Mouse (Mus musculus) MEL (cell line): ENCODE results near the gene Anapc4. TPM values are rescaled to one million over a fixed set of nuclear protein-coding genes. Genes with fewer than 3 reads are reported as not detected.

Experiments used
- DNase-seq: peaks from one replicate; pipeline ENCODE4 v3.0.0; 2011; ENCODE audit warnings: low read depth, low spot score
- H3K27ac ChIP-seq: 2 replicates; pipeline ENCODE4 v1.5.1; 2012; ENCODE audit warnings: low read depth, mild to moderate bottlenecking, control low read depth, low read length, moderate library complexity; ENCODE audit not compliant: control insufficient read depth
- H3K27me3 ChIP-seq, 2 experiments: fragments of 150-350 bp in 1 of 2; sonication (generic) in 1 of 2; 2 replicates each; pipeline ENCODE4 v1.6.1; 2012; ENCODE audit warnings: low read length in 2 of 2, mild to moderate bottlenecking in 2 of 2, improper control_type of control experiment in 1 of 2, moderate library complexity in 1 of 2; ENCODE audit not compliant: insufficient read depth in 2 of 2, control insufficient read depth in 1 of 2
- H3K36me3 ChIP-seq, 2 experiments: 2 replicates each; pipeline ENCODE4 v1.6.1; 2012 to 2014; ENCODE audit warnings: low read length in 2 of 2, improper control_type of control experiment in 1 of 2, inconsistent platforms in 1 of 2, mild to moderate bottlenecking in 1 of 2; ENCODE audit not compliant: insufficient read depth in 2 of 2, control insufficient read depth in 1 of 2
- H3K4me1 ChIP-seq, 2 experiments: fragments of 150-350 bp in 1 of 2; sonication (generic) in 1 of 2; 2 replicates each; pipeline ENCODE4 v1.6.1; 2012; ENCODE audit warnings: low read length in 2 of 2, improper control_type of control experiment in 1 of 2, mild to moderate bottlenecking in 1 of 2; ENCODE audit not compliant: insufficient read depth in 2 of 2, control insufficient read depth in 1 of 2
- H3K4me3 ChIP-seq, 2 experiments: fragments of 150-350 bp in 1 of 2; sonication (generic) in 1 of 2; 2 replicates each; pipeline ENCODE4 v1.5.1; 2012; ENCODE audit warnings: low read depth in 2 of 2, low read length in 2 of 2, mild to moderate bottlenecking in 2 of 2, moderate library complexity in 2 of 2, control low read depth in 1 of 2, improper control_type of control experiment in 1 of 2; ENCODE audit not compliant: control insufficient read depth in 1 of 2, insufficient read depth in 1 of 2
- H3K79me2 ChIP-seq: 2 replicates; pipeline ENCODE4 v1.6.1; 2012; ENCODE audit warnings: mild to moderate bottlenecking, low read length, moderate library complexity; ENCODE audit not compliant: control insufficient read depth, poor library complexity, insufficient read depth
- H3K9ac ChIP-seq: 2 replicates; pipeline ENCODE4 v1.6.1; 2012; ENCODE audit warnings: low read depth, mild to moderate bottlenecking, control low read depth, low read length, moderate library complexity; ENCODE audit not compliant: control insufficient read depth, poor library complexity, severe bottlenecking
- H3K9me3 ChIP-seq: fragments of 150-350 bp; sonication (generic); replicated peaks from 2 replicates; pipeline ENCODE4 v1.6.1; 2012; ENCODE audit warnings: mild to moderate bottlenecking, low read length, improper control_type of control experiment, moderate library complexity; ENCODE audit not compliant: insufficient read depth
- BHLHE40 ChIP-seq: IDR thresholded peaks from 2 replicates; pipeline ENCODE4 v1.6.1; 2012; ENCODE audit warnings: low read depth, mild to moderate bottlenecking, inconsistent platforms, low read length, improper control_type of control experiment, borderline replicate concordance
- CHD1 ChIP-seq: IDR thresholded peaks from 2 replicates; pipeline ENCODE4 v1.6.1; 2012; ENCODE audit warnings: low read depth, mild to moderate bottlenecking, inconsistent platforms, low read length, improper control_type of control experiment
- CHD2 ChIP-seq: IDR thresholded peaks from 2 replicates; pipeline ENCODE4 v1.6.1; 2011; ENCODE audit warnings: low read length, improper control_type of control experiment
- CTCF ChIP-seq, 3 experiments: IDR thresholded peaks in 2 of 3; conservative IDR thresholded peaks in 1 of 3; 2 replicates each; pipeline ENCODE4 v1.5.1; 2011 to 2012; ENCODE audit warnings: low read length in 3 of 3, low read depth in 2 of 3, mild to moderate bottlenecking in 2 of 3, improper control_type of control experiment in 1 of 3, inconsistent platforms in 1 of 3, mixed read lengths in 1 of 3, moderate library complexity in 1 of 3; ENCODE audit not compliant: control insufficient read depth in 1 of 3, insufficient read depth in 1 of 3, poor library complexity in 1 of 3, severe bottlenecking in 1 of 3
- E2F4 ChIP-seq: IDR thresholded peaks from 2 replicates; pipeline ENCODE4 v1.6.1; 2011; ENCODE audit warnings: low read depth, low read length, improper control_type of control experiment, borderline replicate concordance
- ELF1 ChIP-seq: IDR thresholded peaks from 2 replicates; pipeline ENCODE4 v1.6.1; 2014; ENCODE audit warnings: low read depth, mild to moderate bottlenecking, inconsistent platforms, low read length, improper control_type of control experiment, moderate library complexity
- EP300 ChIP-seq, 2 experiments: IDR thresholded peaks; 2 replicates each; pipeline ENCODE4 v1.6.1; 2011; ENCODE audit warnings: improper control_type of control experiment in 2 of 2, low read length in 2 of 2, low read depth in 1 of 2, mild to moderate bottlenecking in 1 of 2
- ETS1 ChIP-seq: IDR thresholded peaks from 2 replicates; pipeline ENCODE4 v1.6.1; 2012; ENCODE audit warnings: low read depth, mild to moderate bottlenecking, inconsistent platforms, low read length, improper control_type of control experiment, moderate library complexity
- GABPA ChIP-seq: IDR thresholded peaks from 2 replicates; pipeline ENCODE4 v1.6.1; 2012; ENCODE audit warnings: low read depth, mild to moderate bottlenecking, inconsistent platforms, low read length, improper control_type of control experiment, moderate library complexity
- GATA1 ChIP-seq: IDR thresholded peaks from 2 replicates; pipeline ENCODE4 v1.6.1; 2011; ENCODE audit warnings: low read depth, low read length, improper control_type of control experiment
- HCFC1 ChIP-seq: IDR thresholded peaks from 2 replicates; pipeline ENCODE4 v1.6.1; 2012; ENCODE audit warnings: low read depth, mild to moderate bottlenecking, inconsistent platforms, low read length, improper control_type of control experiment, moderate library complexity
- JUND ChIP-seq: IDR thresholded peaks from 2 replicates; pipeline ENCODE4 v1.6.1; 2011; ENCODE audit warnings: low read depth, mild to moderate bottlenecking, improper control_type of control experiment, low read length
- KAT2A ChIP-seq: conservative IDR thresholded peaks from 2 replicates; pipeline ENCODE4 v1.6.1; 2012; ENCODE audit warnings: low read depth, low read length, improper control_type of control experiment, inconsistent platforms
- MAFK ChIP-seq: IDR thresholded peaks from 2 replicates; pipeline ENCODE4 v1.6.1; 2011; ENCODE audit warnings: low read depth, mild to moderate bottlenecking, low read length, improper control_type of control experiment, borderline replicate concordance
- MAX ChIP-seq: IDR thresholded peaks from 2 replicates; pipeline ENCODE4 v1.6.1; 2011; ENCODE audit warnings: low read length, improper control_type of control experiment
- MAZ ChIP-seq: IDR thresholded peaks from 2 replicates; pipeline ENCODE4 v1.6.1; 2012; ENCODE audit warnings: low read depth, mild to moderate bottlenecking, inconsistent platforms, low read length, improper control_type of control experiment
- MEF2A ChIP-seq: IDR thresholded peaks from 2 replicates; pipeline ENCODE4 v1.6.1; 2014; ENCODE audit warnings: low read depth, mild to moderate bottlenecking, inconsistent platforms, low read length, improper control_type of control experiment; ENCODE audit not compliant: poor library complexity, insufficient replicate concordance, severe bottlenecking; ENCODE audit errors: extremely low read depth
- MYB ChIP-seq: IDR thresholded peaks from 2 replicates; pipeline ENCODE4 v1.6.1; 2011; ENCODE audit warnings: mild to moderate bottlenecking, low read depth, low read length, improper control_type of control experiment
- MYC ChIP-seq: IDR thresholded peaks from 2 replicates; pipeline ENCODE4 v1.6.1; 2011; ENCODE audit warnings: low read depth, mild to moderate bottlenecking, low read length, improper control_type of control experiment, moderate library complexity
- NELFE ChIP-seq: IDR thresholded peaks from 2 replicates; pipeline ENCODE4 v1.6.1; 2011; ENCODE audit warnings: low read depth, low read length, improper control_type of control experiment
- NRF1 ChIP-seq: IDR thresholded peaks from 2 replicates; pipeline ENCODE4 v1.6.1; 2014; ENCODE audit warnings: low read depth, mild to moderate bottlenecking, inconsistent platforms, low read length, improper control_type of control experiment, moderate library complexity; ENCODE audit not compliant: poor library complexity, insufficient read depth, severe bottlenecking
- POLR2A ChIP-seq, 2 experiments: IDR thresholded peaks; 2 replicates each; pipeline ENCODE4 v1.6.1; 2011 to 2012; ENCODE audit warnings: low read length in 2 of 2, mild to moderate bottlenecking in 2 of 2, control low read depth in 1 of 2, improper control_type of control experiment in 1 of 2, low read depth in 1 of 2, moderate library complexity in 1 of 2; ENCODE audit not compliant: control insufficient read depth in 1 of 2, insufficient read depth in 1 of 2, poor library complexity in 1 of 2
- POLR2AphosphoS5 ChIP-seq: IDR thresholded peaks from 2 replicates; pipeline ENCODE4 v1.6.1; 2012; ENCODE audit warnings: low read depth, borderline replicate concordance, mild to moderate bottlenecking, inconsistent platforms, low read length, moderate library complexity, mixed read lengths
- RAD21 ChIP-seq: IDR thresholded peaks from 2 replicates; pipeline ENCODE4 v1.6.1; 2011; ENCODE audit warnings: mild to moderate bottlenecking, low read depth, low read length, improper control_type of control experiment
- SIN3A ChIP-seq: IDR thresholded peaks from 2 replicates; pipeline ENCODE4 v1.6.1; 2012; ENCODE audit warnings: low read length, improper control_type of control experiment, inconsistent platforms
- SMC3 ChIP-seq: IDR thresholded peaks from 2 replicates; pipeline ENCODE4 v1.6.1; 2011; ENCODE audit warnings: low read depth, low read length, improper control_type of control experiment
- TBP ChIP-seq: IDR thresholded peaks from 2 replicates; pipeline ENCODE4 v1.8.0; 2011; ENCODE audit warnings: low read depth, low read length, improper control_type of control experiment
- TCF12 ChIP-seq: IDR thresholded peaks from 2 replicates; pipeline ENCODE4 v1.6.1; 2014; ENCODE audit warnings: low read depth, mild to moderate bottlenecking, inconsistent platforms, low read length, improper control_type of control experiment, moderate library complexity
- UBTF ChIP-seq: IDR thresholded peaks from 2 replicates; pipeline ENCODE4 v1.6.1; 2012; ENCODE audit warnings: low read depth, mild to moderate bottlenecking, inconsistent platforms, low read length, improper control_type of control experiment, moderate library complexity, borderline replicate concordance; ENCODE audit not compliant: insufficient read depth
- USF1 ChIP-seq: IDR thresholded peaks from 2 replicates; pipeline ENCODE4 v1.6.1; 2014; ENCODE audit warnings: low read depth, mild to moderate bottlenecking, inconsistent platforms, low read length, improper control_type of control experiment, moderate library complexity
- USF2 ChIP-seq, 2 experiments: IDR thresholded peaks; 2 replicates each; pipeline ENCODE4 v1.6.1; 2011 to 2012; ENCODE audit warnings: improper control_type of control experiment in 2 of 2, low read length in 2 of 2, borderline replicate concordance in 1 of 2, inconsistent platforms in 1 of 2, low read depth in 1 of 2, mild to moderate bottlenecking in 1 of 2; ENCODE audit not compliant: insufficient read depth in 1 of 2
- ZC3H11A ChIP-seq: IDR thresholded peaks from 2 replicates; pipeline ENCODE4 v1.6.1; 2012; ENCODE audit warnings: low read depth, mild to moderate bottlenecking, inconsistent platforms, low read length, improper control_type of control experiment
- ZKSCAN1 ChIP-seq: IDR thresholded peaks from 2 replicates; pipeline ENCODE4 v1.6.1; 2012; ENCODE audit warnings: low read depth, mild to moderate bottlenecking, inconsistent platforms, low read length, improper control_type of control experiment, moderate library complexity
- ZMIZ1 ChIP-seq: IDR thresholded peaks from 2 replicates; pipeline ENCODE4 v1.6.1; 2012; ENCODE audit warnings: low read depth, mild to moderate bottlenecking, inconsistent platforms, low read length, improper control_type of control experiment, moderate library complexity
- polyA plus RNA-seq, 2 experiments: library from polyadenylated mRNA; stranded (reverse) in 1 of 2; unstranded in 1 of 2; fragments of >175 nt in 1 of 2; fragments of >200 nt in 1 of 2; gene quantifications; 2 replicates each; pipeline versions ENCODE4 v1.2.1 to v1.2.4; 2012; ENCODE audit warnings: low replicate concordance in 2 of 2, low read depth in 1 of 2; ENCODE audit not compliant: insufficient read length in 2 of 2, insufficient read depth in 1 of 2, missing spikeins in 1 of 2
- total RNA-seq: library from RNA; depleted of rRNA; stranded (reverse); fragments of 300-350 nt; gene quantifications from 2 replicates; pipeline ENCODE4 v1.2.3, GENCODE M21; 2012

The Anapc4 gene
- total and polyA plus RNA-seq, 3 experiments, result 56.4 to 159 (median 56.6) TPM

DNA sequence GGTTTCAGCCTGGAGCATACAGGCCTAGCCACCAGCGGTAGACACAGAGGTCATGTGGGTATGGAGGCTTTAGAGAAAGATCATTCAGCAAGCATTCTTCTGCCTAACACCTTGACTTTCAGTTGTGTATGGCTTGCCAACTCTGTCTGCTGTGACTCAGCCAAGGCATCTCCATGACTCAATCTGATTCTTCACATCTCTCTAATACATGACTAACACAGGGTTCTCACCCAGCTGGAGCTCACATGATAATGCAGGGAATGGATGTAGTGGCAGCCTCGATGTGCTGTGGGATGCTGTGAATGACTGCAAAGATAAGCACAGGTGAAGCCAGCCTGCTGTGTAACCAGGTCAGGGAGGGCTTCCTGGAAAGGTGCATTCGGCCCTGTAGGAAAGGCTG is 74.4 kb downstream of the Anapc4 start (continued):
- TF ChIP-seq TBP, result 0 out of 2 replicates have a peak, but pooled peaks have one; percentile 25
- no peak for TF ChIP-seq POLR2A (IDR thresholded peaks at IDR 0.05; ENCODE audit: control insufficient read depth in 1 of 2, insufficient read depth in 1 of 2, low read depth in 1 of 2, low read length in 2 of 2, poor library complexity in 1 of 2)
- no peak for TF ChIP-seq ZC3H11A
- no peak for TF ChIP-seq CHD2
- no peak for TF ChIP-seq E2F4
- TF ChIP-seq SIN3A, result no peak
- no peak for TF ChIP-seq ZMIZ1
- TF ChIP-seq NRF1, result no peak
- TF ChIP-seq HCFC1, result no peak
- no peak for TF ChIP-seq MYB
- TF ChIP-seq UBTF, result no peak
- TF ChIP-seq ZKSCAN1, result no peak
- TF ChIP-seq CTCF (IDR thresholded peaks at IDR 0.05 in 2 of 3, conservative IDR thresholded peaks at IDR 0.05 in 1 of 3; ENCODE audit: control insufficient read depth in 1 of 3, insufficient read depth in 1 of 3, low read depth in 2 of 3, low read length in 3 of 3, poor library complexity in 1 of 3, severe bottlenecking in 1 of 3), result no peak

DNA sequence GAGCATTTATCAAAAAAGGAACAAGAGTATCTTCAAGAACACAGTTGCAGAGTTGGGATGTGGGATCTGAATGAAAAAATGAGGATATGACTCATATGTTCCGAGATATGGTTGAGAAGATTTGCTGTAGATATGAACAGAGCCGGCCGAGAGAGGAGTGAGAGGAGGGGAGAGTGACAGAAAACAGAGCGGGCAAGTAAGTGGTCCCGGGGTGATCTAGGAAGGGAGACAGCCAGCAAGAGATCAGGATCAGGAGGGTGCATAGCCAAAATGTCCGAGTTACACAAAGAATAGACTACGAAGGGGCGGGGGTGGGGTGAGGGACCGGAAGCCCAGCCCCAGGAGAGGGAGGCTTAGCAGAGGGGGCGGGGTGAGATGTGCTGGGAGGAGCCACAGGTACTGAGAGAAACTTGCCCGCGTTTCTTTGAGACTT is 76.4 kb downstream of the Anapc4 start:
- Histone ChIP-seq H3K36me3 (peaks cover 0 to 21% of the 10 kb centered on the region in 2 experiments; a peak in 2 of 4 replicates), H3K4me3 (peak overlapping the region; percentile 40 to 50), H3K9ac (peak overlapping the region; percentile 66), H3K27me3 (no peaks in the 10 kb centered on the region), H3K27ac (peak overlapping the region; percentile 94), H3K9me3 (no peaks in the 10 kb centered on the region), H3K79me2 (no peaks in the 10 kb centered on the region), H3K4me1 (peaks cover 2 to 32% of the 10 kb centered on the region in 2 experiments)
- DNase-seq, result peak; percentile 89
- no peak for TF ChIP-seq CHD1
- 0 out of 2 replicates have a peak, but pooled peaks have one; percentile 27 for TF ChIP-seq TBP
- TF ChIP-seq USF1, result no peak
- TF ChIP-seq NELFE, result peak; percentile 33; the same call in 1 of the 2 replicates
- peak; percentile 87 for TF ChIP-seq GATA1
- no peak for TF ChIP-seq MEF2A
- no peak for TF ChIP-seq ELF1
- no peak for TF ChIP-seq ZKSCAN1
- no peak for TF ChIP-seq POLR2AphosphoS5
- TF ChIP-seq RAD21, result no peak
- peak; percentile 94 for TF ChIP-seq JUND
- TF ChIP-seq MYC, result peak; percentile 52; the same call in 1 of the 2 replicates
- TF ChIP-seq BHLHE40, result 0 out of 2 replicates have a peak, but pooled peaks have one; percentile 12
- no peak for TF ChIP-seq GABPA
- TF ChIP-seq ETS1, result peak; percentile 84
- no peak for TF ChIP-seq CHD2
- no peak for TF ChIP-seq MAX
- peak; percentile 54; the same call in 1 of the 2 replicates for TF ChIP-seq MAZ
- TF ChIP-seq NRF1, result no peak
- peak in 1 of 2 experiments; percentile 45; a peak in 1 of 4 replicates for TF ChIP-seq POLR2A (IDR thresholded peaks at IDR 0.05; ENCODE audit: control insufficient read depth in 1 of 2, insufficient read depth in 1 of 2, low read depth in 1 of 2, low read length in 2 of 2, poor library complexity in 1 of 2)
- TF ChIP-seq KAT2A, result no peak
- no peak for TF ChIP-seq USF2 (IDR thresholded peaks at IDR 0.05; ENCODE audit: borderline replicate concordance in 1 of 2, insufficient read depth in 1 of 2, low read depth in 1 of 2, low read length in 2 of 2)
- TF ChIP-seq HCFC1, result no peak
- TF ChIP-seq SMC3, result no peak
- peak; percentile 76 for TF ChIP-seq TCF12
- no peak for TF ChIP-seq ZMIZ1
- TF ChIP-seq SIN3A, result peak; percentile 65
- TF ChIP-seq MAFK, result no peak
- TF ChIP-seq EP300 (IDR thresholded peaks at IDR 0.05; ENCODE audit: low read depth in 1 of 2, low read length in 2 of 2), result peak; percentile 91 to 93
